Mouse (Mus musculus): ENCODE measurements around the gene Tspan9. TPM values are rescaled to one million over a fixed set of nuclear protein-coding genes. Genes with fewer than 3 reads are reported as not detected.
A peak's percentile ranks its signal among the peaks of the same experiment; 100 is the strongest.

Gene Tspan9
- polyA plus RNA-seq, 1 experiment from 2014 or later = 141 TPM

DNA sequence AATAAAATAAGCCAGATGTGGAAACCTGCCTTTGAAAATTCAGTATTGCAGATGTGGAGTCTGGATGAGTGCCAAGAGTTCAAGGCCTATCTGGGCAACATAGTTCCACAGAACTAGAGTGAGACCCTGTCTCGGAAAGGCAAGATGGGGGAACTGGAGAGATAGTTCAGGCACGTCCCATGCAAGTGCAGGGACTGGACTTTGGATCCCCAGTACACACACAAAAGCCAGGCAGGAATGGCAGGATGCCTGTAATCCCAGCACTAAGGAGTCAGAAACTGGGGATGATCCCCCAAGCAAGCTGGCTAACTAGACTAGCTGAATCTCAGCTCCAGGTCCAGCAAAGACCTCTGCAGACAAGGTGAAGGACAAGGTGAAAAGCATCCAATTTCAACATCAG is 12.5 kb upstream of the Tspan9 start:
- Histone ChIP-seq H3K4me1 (peaks cover 15% of the 10 kb centered on the region; the same call in 1 of the 2 replicates), H3K27me3 (no peaks in the 10 kb centered on the region), H3K27ac (no peak overlapping the region), H3K9me3 (no peaks in the 10 kb centered on the region), H3K4me2 (no peak overlapping the region), H3K36me3 (no peaks in the 10 kb centered on the region), H3K4me3 (no peak overlapping the region), H3K9ac (no peak overlapping the region)
- 35% methylated on average over 2 of the region's 2 CpGs for WGBS
- ATAC-seq (ENCODE audit: insufficient number of reproducible peaks, low FRiP score, low TSS enrichment, low read depth) = no peak

GRCm38 (mm10) chr6:128145765-128146164 is 2.4 kb upstream of the Tspan9 start:
- H3K27me3 ChIP-seq = no peaks in the 10 kb centered on the region
- ATAC-seq (ENCODE audit: insufficient number of reproducible peaks, low FRiP score, low TSS enrichment, low read depth) = no peak
- H3K9me3 ChIP-seq = no peaks in the 10 kb centered on the region
- H3K4me2 ChIP-seq = no peak overlapping the region
- H3K4me3 ChIP-seq = no peak overlapping the region
- peaks cover 23% of the 10 kb centered on the region for H3K4me1 ChIP-seq
- 42% methylated on average over 6 of the region's 6 CpGs for WGBS
- H3K9ac ChIP-seq = no peak overlapping the region
- H3K36me3 ChIP-seq = no peaks in the 10 kb centered on the region
- no peak overlapping the region for H3K27ac ChIP-seq

GRCm38 (mm10) chr6:128142369-128143278 is 770 bp downstream of the Tspan9 start:
- ATAC-seq (ENCODE audit: insufficient number of reproducible peaks, low FRiP score, low TSS enrichment, low read depth) = peak; percentile 47
- Histone ChIP-seq H3K9ac (peak overlapping the region; percentile 75), H3K27ac (peak overlapping the region; percentile 86), H3K4me3 (peak overlapping the region; percentile 70), H3K36me3 (no peaks in the 10 kb centered on the region), H3K9me3 (no peaks in the 10 kb centered on the region), H3K4me2 (peak overlapping the region; percentile 89), H3K27me3 (no peaks in the 10 kb centered on the region), H3K4me1 (peaks cover 23% of the 10 kb centered on the region)
- 4% methylated on average over 20 of the region's 20 CpGs for WGBS

DNA sequence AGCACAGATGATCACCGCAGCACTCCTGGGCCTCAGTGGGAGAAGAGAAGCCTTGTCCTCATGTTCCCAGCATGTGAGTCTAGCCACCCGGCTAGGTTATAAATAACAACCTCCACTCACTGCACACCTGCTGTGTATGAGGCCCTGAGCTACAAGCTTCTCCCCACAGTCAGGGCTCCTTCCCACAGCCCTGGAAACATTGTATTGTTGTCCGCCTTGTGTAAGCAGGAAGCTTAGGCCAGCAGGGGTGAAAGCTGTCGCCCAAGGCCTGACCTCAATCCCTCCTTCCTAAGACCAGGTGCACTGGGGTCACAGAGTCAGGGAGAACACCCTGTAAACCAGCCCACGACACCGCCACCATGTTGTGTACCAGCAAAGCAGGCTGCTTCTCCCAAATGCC is 2.7 kb downstream of the Tspan9 start:
- H3K27me3 ChIP-seq = no peaks in the 10 kb centered on the region
- 68% methylated on average over 6 of the region's 6 CpGs for WGBS
- no peak overlapping the region for H3K27ac ChIP-seq
- H3K4me1 ChIP-seq = peaks cover 30% of the 10 kb centered on the region
- no peak for ATAC-seq (ENCODE audit: insufficient number of reproducible peaks, low FRiP score, low TSS enrichment, low read depth)
- no peak overlapping the region for H3K4me3 ChIP-seq
- no peaks in the 10 kb centered on the region for H3K36me3 ChIP-seq
- no peak overlapping the region for H3K4me2 ChIP-seq
- H3K9ac ChIP-seq = no peak overlapping the region
- no peaks in the 10 kb centered on the region for H3K9me3 ChIP-seq

DNA sequence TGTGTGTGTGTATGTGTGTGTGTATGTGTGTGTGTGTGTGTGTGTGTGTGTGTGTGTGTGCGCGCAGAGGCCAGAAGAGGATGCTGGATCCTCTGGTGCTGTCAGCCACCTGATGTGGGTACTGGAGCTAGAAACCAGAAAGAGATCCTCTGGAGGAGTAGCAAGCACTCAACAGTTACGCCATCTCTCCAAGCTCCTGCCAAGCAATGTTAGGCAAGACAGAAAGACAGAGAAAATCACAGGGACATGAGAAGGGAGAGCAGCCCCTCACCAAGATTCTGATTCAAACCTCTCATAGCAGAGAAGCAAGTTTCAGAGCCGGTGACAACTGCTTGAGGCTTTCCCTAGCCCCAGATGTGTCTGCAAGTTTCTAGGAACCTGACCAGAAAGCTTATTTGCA is 5.5 kb downstream of the Tspan9 start:
- H3K9me3 ChIP-seq = no peaks in the 10 kb centered on the region
- no peaks in the 10 kb centered on the region for H3K36me3 ChIP-seq
- H3K9ac ChIP-seq = no peak overlapping the region
- no peak overlapping the region for H3K4me3 ChIP-seq
- ATAC-seq (ENCODE audit: insufficient number of reproducible peaks, low FRiP score, low TSS enrichment, low read depth) = no peak
- WGBS = 84% methylated on average over 4 of the region's 4 CpGs
- no peak overlapping the region for H3K27ac ChIP-seq
- H3K27me3 ChIP-seq = no peaks in the 10 kb centered on the region
- peaks cover 41% of the 10 kb centered on the region for H3K4me1 ChIP-seq
- H3K4me2 ChIP-seq = no peak overlapping the region

- Histone ChIP-seq H3K4me2 (no peak overlapping the region), H3K4me1 (peaks cover 38% of the 10 kb centered on the region), H3K9me3 (no peaks in the 10 kb centered on the region), H3K36me3 (no peaks in the 10 kb centered on the region), H3K27me3 (no peaks in the 10 kb centered on the region), H3K4me3 (no peak overlapping the region), H3K9ac (no peak overlapping the region), H3K27ac (no peak overlapping the region)
- WGBS = 28% methylated on average over 3 of the region's 3 CpGs
- ATAC-seq (ENCODE audit: insufficient number of reproducible peaks, low FRiP score, low TSS enrichment, low read depth) = no peak
Measured at GRCm38 (mm10) chr6:128136654-128137053, 6.7 kb downstream of the Tspan9 start.

GRCm38 (mm10) chr6:128135459-128135858 is 7.9 kb downstream of the Tspan9 start:
- Histone ChIP-seq H3K27me3 (no peaks in the 10 kb centered on the region), H3K4me1 (peaks cover 44% of the 10 kb centered on the region), H3K36me3 (no peaks in the 10 kb centered on the region), H3K9ac (no peak overlapping the region), H3K9me3 (no peaks in the 10 kb centered on the region), H3K27ac (peak overlapping the region; percentile 50; the same call in 1 of the 2 replicates), H3K4me2 (no peak overlapping the region), H3K4me3 (no peak overlapping the region)
- ATAC-seq (ENCODE audit: insufficient number of reproducible peaks, low FRiP score, low TSS enrichment, low read depth) = no peak
- 45% methylated on average over 5 of the region's 5 CpGs for WGBS

- no peaks in the 10 kb centered on the region for H3K9me3 ChIP-seq
- H3K4me3 ChIP-seq = no peak overlapping the region
- H3K4me2 ChIP-seq = no peak overlapping the region
- H3K27ac ChIP-seq = peak overlapping the region; percentile 71
- no peak overlapping the region for H3K9ac ChIP-seq
- H3K4me1 ChIP-seq = peaks cover 47% of the 10 kb centered on the region
- H3K27me3 ChIP-seq = no peaks in the 10 kb centered on the region
- WGBS = 54% methylated on average over 5 of the region's 5 CpGs
- no peak for ATAC-seq (ENCODE audit: insufficient number of reproducible peaks, low FRiP score, low TSS enrichment, low read depth)
- H3K36me3 ChIP-seq = no peaks in the 10 kb centered on the region
Measured at GRCm38 (mm10) chr6:128135006-128135405, 8.4 kb downstream of the Tspan9 start.

DNA sequence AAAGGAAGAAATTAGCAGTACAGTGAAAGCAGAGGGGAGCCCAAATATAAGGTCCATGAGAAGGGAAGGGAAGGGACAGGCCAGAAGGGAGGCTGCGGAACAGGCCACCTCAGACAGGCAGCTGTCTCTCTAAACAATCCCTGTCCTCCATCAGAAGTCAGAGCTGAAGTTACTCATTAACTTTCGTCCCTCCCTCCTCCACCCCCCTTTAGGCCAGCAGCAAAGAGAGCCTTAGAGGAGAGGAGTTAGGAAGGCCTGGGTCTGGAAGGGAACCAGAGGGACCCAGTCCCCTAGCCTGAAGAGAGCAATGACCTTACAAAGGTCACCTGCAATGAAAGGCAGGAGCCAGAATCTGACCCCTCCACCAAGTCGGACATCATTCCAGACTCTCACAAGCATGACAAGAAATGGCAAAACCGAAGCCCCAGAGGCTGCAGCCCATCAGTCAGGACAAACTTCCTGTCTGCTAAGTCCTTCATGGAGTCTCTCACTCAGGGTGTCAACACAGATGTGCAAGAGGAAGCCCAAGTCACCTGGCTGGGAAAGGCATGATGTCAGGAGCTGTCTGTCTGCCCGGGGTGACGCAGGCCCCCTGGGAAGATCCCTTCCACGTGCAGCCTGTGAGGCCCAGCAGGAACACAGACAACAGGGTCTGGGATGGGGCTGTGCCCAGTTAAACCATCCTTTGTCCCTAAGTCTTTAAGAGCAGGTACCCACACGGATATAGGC is 9.0 kb downstream of the Tspan9 start:
- no peak for ATAC-seq (ENCODE audit: insufficient number of reproducible peaks, low FRiP score, low TSS enrichment, low read depth)
- 41% methylated on average over 8 of the region's 8 CpGs for WGBS

DNA sequence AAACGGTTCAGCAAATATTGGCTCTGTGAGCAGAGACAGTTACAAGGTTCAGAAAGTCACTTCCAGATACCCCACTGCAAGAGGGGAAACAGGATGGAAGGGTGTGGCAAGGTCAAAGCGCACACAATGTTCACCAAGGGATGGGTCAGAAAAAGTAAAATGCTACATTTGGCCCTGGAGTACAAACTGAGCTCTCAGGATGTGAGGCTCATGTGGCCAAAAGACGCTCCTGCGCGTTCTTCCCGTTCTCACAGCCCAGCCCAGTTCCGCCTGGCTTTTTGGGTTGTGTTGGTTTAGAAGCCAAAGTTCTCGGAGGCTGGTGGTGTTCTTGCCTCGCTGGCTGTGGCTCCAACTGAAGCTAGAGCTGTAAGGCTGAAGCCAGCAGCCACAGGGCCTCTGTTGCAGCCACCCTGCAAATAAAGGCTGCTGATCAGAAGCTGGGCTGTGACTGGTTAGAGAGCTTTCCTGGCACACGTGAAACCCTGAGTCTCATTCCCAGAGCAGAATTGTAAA is 9.7 kb downstream of the Tspan9 start:
- WGBS = 61% methylated on average over 10 of the region's 10 CpGs
- H3K4me2 ChIP-seq = no peak overlapping the region

More for the DNA sequence above, 9.0 kb downstream of the Tspan9 start:
- H3K36me3 ChIP-seq = no peaks in the 10 kb centered on the region
- H3K9me3 ChIP-seq = no peaks in the 10 kb centered on the region
- H3K9ac ChIP-seq = no peak overlapping the region
- no peaks in the 10 kb centered on the region for H3K27me3 ChIP-seq
- peak overlapping the region; percentile 71 for H3K27ac ChIP-seq
- peaks cover 51% of the 10 kb centered on the region for H3K4me1 ChIP-seq
- no peak overlapping the region for H3K4me3 ChIP-seq
- H3K4me2 ChIP-seq = no peak overlapping the region

DNA sequence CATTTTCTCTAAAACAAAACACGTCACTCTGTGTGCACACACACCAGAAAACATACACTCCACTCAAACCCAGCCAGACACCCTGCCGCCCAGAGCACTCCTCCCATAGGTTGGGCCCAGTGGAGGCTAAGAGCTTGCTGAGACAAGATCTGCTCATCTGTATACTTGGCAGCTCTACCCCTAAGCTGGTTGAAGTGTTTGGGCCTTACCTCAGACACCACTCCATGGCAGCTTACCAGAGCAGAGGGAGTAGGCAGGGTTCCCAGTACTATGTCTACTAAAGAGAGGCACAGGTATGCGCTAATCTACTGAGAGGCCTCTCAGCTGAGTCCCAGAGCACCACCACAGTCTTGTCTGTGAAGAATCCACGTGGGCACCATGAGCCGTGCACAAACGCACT is 10.8 kb downstream of the Tspan9 start:
- Histone ChIP-seq H3K4me2 (no peak overlapping the region), H3K36me3 (no peaks in the 10 kb centered on the region), H3K9me3 (no peaks in the 10 kb centered on the region), H3K27ac (peak overlapping the region; percentile 33; the same call in 1 of the 2 replicates), H3K9ac (no peak overlapping the region), H3K4me1 (peaks cover 67% of the 10 kb centered on the region), H3K4me3 (no peak overlapping the region), H3K27me3 (no peaks in the 10 kb centered on the region)
- WGBS = 83% methylated on average over 6 of the region's 6 CpGs
- no peak; the same call in 1 of the 2 replicates for ATAC-seq (ENCODE audit: insufficient number of reproducible peaks, low FRiP score, low TSS enrichment, low read depth)

More for the DNA sequence above, 9.7 kb downstream of the Tspan9 start:
- H3K27ac ChIP-seq = peak overlapping the region; percentile 71
- H3K36me3 ChIP-seq = no peaks in the 10 kb centered on the region
- H3K27me3 ChIP-seq = no peaks in the 10 kb centered on the region
- no peak overlapping the region for H3K9ac ChIP-seq
- H3K4me1 ChIP-seq = peaks cover 58% of the 10 kb centered on the region
- ATAC-seq (ENCODE audit: insufficient number of reproducible peaks, low FRiP score, low TSS enrichment, low read depth) = no peak
- no peak overlapping the region for H3K4me3 ChIP-seq
- H3K9me3 ChIP-seq = no peaks in the 10 kb centered on the region

GRCm38 (mm10) chr6:128131390-128131789 is 12.0 kb downstream of the Tspan9 start:
- no peak overlapping the region for H3K4me2 ChIP-seq
- H3K4me1 ChIP-seq = peaks cover 61% of the 10 kb centered on the region
- ATAC-seq (ENCODE audit: insufficient number of reproducible peaks, low FRiP score, low TSS enrichment, low read depth) = no peak
- no peaks in the 10 kb centered on the region for H3K27me3 ChIP-seq
- 0 out of 2 replicates have a peak, but pooled peaks cover 2% of the 10 kb centered on the region for H3K36me3 ChIP-seq
- WGBS = 62% methylated on average over 2 of the region's 2 CpGs
- H3K4me3 ChIP-seq = no peak overlapping the region
- H3K27ac ChIP-seq = no peak overlapping the region
- H3K9ac ChIP-seq = no peak overlapping the region
- H3K9me3 ChIP-seq = no peaks in the 10 kb centered on the region

Data from limb, embryonic 15.5 days (tissue).